Mouse (Mus musculus): ENCODE results near the gene Arhgap25.
"Not testable (repeated sequence)": the region's sequence is repeated elsewhere in the genome, so short reads cannot be mapped to it uniquely, and the experiment has no call there.

Arhgap25 gene

DNA sequence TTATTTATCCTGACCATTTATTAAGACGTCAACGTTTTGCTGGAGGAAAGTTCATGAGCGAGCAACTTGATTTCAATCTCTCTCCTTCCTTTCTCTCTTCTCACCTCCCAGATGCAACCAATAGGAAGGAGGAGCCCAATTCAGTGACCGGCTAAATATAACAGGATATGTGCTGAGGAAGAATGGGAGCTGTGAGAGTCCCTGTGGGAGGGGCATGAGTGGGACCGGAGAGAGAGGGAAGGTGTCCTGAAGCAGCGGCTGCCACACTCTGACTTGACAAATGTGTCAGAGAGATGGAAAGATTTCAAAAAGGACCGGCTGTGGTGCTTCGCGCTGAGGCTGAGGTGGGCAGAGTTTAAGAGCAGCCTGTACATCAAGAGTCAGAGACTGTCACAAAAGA, 2.6 kb upstream of the Arhgap25 start:
- DNase-seq = no peak

DNA sequence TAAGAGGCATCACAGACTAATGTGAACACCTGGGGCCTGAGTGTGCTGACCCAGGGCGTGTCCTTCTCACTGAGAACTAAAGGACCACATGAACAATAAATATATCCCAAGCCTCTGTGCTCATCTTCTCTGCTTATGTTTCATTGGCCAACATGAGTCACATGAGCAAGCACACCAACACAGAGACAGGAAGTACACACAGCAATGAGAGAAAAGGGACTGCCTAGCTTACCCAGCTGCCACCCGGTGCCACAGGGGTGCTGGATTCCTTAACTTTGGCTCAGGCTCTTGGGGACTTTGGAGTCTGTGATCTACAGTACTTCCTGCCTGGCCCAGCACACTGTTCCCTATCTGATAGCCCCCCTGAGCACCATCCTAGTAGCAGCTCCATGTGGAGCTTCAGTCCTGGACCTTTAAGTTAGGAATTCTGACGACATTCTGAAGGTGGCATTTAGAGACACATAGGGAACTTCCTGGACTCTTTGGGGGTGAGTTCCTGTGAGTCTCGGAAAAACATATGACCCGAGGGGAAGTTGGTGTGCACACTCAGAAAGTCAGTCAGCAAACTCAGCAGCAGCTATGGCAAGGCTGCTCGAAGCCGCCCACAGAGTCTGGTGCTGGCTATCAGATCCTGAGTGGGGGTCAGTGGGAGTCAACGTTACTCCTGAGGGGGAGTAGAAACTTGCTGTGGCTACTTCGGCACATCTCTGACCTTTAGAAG, 2.0 kb upstream of the Arhgap25 start:
- no peak for DNase-seq

DNA sequence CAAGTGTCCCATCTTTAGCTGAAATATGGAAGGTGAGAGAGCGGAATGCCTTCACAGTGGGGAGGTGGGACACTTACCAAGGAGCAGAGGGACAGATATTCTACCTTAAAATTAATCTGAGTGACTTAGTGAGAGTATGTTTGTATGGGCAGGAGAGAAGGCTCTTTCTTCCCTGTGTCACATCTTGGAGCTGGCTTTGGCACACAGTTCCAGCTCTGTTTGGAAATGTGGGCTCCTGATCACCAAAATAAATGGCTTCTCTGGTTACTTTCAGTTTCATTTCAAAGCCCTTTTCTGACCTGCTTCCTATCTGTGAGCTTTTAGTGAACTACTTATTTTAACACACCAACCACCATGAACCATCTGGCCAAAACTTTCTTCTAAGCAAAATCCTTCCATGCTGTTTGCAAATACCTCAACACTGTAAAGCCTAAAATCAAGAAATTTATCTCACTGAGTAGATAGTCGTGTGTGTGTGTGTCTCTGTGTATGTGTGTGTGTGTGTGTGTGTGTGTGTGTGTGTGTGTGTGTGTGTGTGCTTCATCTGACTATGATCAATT, 1.5 kb downstream of the Arhgap25 start:
- no peak for DNase-seq

DNA sequence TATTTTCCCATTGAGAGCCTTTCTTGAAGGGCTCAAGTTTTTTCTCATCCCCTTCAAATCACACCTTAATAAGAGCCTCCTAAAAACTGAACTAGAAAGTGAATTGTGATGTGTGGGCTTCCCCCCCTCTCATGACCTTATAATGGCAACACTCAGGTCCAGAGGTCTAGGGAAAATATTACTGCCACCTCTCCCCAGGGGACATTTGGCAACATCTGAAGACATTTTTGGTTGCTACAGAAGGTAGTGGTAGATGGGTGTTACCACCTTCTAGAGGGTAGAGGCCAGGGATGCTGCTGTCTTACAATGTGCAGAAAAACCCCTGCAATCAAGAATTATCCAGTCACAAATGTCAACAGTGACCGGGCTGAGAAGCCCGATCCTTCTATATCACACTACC, 2.7 kb downstream of the Arhgap25 start:
- DNase-seq = no peak

DNA sequence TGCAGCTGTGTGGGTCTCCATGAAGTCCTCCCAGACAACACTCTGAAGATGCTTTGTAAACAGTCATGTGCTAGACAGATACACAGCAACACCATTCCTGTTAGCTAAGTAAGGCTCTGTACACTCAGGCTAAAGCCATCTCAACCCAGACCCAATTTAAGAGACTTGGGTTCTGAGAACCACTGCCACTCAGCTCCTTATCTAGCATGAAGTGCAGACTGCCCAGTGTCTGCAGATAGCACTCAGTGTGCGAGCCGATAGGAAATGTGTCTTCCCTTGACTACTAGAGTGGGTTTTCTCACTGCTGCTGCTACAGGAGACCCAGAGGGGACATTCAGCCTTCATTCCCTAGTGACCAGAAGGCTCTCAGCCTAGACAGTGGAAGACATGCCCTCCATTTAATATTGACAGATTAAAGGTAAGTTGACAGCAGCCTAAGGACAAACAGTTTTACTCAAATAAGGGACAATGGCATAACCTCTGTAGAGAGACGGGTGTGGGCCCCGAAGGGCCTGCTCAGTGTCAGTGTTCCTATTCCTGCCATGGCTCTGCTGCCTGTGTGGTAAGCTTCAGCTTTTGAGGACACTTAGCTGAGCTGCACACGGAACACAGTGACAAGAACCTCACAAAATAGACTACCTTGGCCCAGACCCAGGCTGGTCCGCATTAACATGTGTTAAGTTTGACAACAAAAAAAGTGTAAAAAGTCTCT, 5.1 kb downstream of the Arhgap25 start:
- no peak for DNase-seq

DNA sequence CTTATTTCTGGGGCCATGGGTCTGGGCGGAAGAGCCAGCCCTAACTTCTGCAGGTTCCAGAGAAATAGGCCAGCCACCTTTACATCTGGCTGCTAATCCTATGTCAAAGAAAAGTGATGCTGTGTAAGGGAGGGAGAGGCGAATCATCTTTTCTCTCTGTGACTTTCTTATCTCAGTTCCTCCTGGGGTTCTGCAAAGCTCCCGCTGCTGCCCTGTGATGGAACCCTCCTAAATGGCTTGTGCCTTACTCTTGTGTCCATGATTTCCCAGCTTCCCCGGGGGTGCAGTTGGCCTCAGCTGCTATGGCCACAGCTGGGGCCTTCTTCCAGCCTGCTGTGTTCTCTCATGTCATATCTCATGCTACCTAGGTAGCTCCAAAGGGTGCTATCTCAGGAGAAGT, 5.7 kb downstream of the Arhgap25 start:
- no peak for DNase-seq

DNA sequence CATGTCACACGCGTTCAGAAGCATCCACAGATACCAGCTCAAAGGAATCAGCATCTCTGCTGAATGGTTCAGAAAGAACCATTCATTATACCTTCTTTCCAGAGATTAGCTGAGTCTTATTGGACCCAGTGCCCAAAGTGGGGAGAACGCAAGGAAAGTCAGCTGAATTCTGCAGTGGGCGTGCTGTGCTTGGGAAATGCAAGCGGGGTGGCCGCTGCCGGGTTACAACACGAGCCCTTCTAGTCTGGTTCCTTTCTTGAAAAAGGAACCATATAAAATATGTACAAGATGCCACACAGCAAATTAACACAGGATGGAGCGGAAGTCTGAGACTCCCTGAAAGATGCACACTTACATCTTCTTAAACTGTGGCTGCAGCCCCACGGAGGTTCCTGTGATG, 7.9 kb downstream of the Arhgap25 start:
- DNase-seq = no peak

DNA sequence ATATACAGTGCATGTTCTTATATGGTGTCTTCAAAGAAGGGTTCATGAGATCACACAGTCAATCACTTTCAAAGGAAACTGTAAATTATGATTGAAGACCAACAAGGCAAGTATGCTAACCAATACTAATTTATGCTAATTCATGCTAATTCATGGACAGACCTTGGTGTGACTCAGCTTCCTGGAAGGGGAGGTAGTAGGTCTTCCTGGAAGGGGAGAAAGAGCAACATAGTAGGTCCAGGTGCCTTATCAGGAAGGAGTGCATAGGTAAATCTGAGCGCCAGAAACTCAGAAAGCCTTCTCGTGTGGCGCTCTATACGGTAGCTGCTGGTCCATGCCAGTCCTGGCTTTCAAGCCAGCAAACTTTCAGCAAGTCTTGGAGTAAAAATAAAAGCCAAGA, 8.8 kb downstream of the Arhgap25 start:
- no peak for DNase-seq

DNA sequence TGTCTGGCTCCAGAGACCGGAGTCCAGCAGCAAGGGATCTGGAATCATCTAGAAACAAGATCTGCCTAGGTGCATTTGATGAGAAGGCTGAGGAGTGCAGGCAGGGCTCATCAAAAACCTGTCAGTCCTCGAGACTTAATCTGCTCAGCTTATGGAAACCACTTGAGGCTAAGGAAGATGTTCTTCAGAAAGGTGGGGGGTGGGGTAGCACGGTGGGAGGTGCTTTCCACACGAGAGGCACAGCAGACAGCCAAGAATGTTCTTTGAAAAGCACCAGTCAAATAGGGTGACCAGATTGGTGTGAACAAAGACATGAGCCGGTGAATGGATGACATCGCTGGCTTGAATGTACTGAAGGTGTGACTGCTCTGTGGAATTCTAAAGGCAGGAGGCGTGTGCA, 9.3 kb downstream of the Arhgap25 start:
- no peak for DNase-seq

DNA sequence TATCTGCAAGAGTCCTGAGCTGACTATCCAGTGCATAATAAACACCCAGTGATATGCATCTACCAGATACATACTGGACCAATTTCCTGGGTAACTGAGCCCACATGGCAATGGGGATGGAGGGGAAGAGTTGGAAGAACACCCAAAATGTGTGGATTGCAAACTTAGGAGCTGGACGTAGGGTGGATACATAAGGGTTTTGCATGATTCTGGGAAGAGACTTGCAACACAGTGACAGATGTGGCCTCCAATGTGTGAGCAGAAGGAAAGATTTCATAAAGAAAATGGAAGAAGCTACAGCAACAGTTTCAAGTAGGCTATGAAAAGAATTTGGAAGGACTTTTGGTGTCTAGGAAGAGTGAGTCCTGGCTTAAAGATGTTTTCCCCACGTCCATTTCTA, 10.0 kb downstream of the Arhgap25 start:
- DNase-seq = no peak

DNA sequence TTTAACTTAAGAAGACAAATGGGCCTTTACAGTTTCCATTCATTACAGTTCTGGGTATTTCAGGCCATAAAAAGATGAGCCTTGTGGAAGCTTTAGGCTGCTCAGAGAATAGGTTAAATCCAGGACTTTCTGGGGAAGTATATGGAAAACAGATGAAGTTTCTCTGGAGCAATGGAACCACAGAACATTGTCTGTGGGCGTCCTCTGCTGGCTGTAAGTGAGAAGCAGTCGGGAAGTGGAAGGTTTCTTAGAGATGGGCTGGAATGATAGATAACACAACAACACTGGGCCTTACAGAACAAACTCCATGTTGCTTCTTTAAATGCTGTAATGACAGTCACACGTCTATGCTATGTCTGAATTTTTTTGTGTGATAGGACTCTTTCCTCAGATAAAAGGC, 10.8 kb downstream of the Arhgap25 start:
- peak; percentile 52 for DNase-seq

DNA sequence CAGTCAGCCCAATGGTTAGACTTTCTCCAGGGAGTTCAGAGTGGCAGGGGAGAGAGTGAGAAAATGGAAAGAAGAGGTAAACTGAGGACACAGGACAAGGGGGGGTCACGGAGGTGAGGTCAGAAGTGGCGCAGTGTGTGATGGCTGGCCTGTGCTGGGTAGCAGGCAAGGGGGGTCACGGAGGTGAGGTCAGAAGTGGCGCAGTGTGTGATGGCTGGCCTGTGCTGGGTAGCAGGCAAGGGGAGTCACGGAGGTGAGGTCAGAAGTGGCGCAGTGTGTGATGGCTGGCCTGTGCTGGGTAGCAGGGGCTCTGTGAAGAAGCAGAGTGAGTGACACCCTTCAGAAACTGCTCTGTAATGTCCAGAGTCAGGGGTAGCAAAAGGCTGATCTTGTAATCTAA, 11.4 kb downstream of the Arhgap25 start:
- not testable (repeated sequence) for DNase-seq

DNA sequence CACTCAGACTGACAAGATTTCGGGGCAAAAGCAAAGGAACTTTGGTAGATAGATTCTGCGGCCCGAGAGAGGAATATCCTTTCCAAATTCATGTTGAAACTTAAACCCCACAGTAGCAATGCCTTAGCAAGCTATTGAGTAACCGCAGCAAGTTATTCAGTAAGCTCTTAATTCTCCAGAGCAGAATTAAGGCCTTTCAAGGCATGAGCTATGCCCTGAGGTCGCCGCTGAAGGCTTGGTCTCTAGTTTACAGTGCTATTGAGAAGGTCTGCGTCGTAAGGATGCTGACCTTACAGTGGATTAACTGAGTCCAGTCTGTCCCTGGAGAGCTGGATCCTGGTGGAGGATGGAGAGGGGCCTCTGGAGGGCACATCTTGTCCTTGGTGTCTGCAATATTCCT, 12.5 kb downstream of the Arhgap25 start:
- no peak for DNase-seq

DNA sequence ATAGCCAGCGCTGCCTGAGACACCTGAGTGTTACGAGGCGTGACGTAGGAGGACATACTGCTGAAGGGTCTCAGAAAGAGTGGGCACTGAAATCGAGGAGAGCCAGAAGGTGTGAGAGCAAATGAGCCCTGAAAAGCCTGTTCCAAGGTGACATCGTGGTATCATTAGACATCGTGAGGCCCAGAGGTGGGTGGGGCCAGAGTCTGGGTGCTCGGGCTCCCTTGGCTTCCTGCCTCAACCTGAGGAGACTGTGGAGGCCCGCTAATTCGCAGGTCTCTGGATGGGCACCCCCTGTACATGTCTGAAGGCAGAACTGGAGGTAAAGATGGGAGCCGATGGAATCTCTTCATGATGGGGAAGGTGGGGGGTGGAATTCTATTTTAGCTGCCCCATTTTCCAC, 13.2 kb downstream of the Arhgap25 start:
- no peak for DNase-seq

DNA sequence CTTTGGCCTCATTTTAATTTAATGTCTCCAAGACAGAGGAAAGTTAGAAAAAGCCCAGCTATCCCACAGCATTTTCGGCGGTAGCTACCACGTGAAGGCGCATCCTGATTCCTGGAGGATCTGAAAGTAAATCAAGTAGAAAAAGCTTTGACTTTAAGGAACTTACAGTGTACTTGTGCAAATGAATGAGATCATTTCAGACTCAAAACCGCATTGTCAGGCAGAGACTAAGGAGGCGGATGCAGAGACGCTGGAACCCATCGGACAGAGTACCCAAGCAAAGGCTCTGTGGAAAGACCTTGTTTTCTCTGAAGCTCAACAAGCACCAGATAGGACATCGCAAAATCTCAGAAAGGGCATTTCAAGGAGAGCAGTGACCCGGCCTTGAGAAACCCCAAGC, 14.4 kb downstream of the Arhgap25 start:
- DNase-seq = no peak

DNA sequence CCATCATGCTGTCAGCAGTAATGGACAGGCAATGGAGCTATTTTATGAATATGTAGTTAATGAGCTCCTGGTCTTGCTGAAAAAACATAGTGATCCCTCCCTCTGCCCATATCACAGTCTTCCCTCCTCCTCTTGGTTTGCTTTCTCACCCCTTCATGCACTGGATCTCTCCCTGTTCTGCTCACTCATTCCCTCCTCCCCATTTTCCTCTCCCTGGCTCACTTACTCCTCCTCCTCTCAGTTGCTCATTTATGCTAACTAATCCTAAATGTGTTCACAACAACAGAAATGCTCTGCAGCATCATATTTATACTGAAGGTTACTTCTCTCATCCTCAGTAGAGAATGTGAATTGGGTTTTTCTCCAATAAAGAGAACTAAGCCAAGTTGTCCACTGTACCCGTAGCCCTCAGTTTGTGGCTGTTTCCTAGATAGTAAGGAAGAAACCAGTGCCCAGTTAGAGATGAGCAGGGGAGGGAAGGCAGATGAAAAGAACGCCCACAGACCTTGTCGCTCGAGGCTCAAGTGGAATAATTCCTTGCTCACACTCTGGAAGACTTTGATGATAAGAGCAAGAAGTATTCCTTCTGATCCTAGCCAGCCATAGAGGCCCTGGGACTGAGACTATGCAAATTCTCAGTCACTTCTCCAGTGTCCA, 15.2 kb downstream of the Arhgap25 start:
- DNase-seq = no peak

DNA sequence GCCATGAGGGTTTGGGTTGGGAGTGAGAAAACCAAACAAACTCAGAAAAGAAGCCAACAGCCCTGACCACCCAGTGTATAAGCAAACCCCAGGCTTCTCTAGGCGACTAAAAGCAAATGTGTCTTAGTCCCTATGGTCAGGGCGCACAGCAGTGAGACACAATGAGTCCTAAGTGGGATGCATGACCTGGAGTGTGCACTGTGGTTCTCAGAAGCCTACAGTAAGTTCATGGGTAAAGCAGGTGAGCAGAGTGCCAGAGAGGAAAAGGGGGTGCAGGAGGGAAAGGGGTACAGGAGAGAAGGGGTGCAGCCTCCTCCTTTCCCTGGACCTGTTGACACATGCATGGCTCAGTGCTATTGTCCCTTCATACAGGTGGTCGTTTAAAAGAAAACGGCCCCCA, 18.7 kb downstream of the Arhgap25 start:
- no peak for DNase-seq

DNA sequence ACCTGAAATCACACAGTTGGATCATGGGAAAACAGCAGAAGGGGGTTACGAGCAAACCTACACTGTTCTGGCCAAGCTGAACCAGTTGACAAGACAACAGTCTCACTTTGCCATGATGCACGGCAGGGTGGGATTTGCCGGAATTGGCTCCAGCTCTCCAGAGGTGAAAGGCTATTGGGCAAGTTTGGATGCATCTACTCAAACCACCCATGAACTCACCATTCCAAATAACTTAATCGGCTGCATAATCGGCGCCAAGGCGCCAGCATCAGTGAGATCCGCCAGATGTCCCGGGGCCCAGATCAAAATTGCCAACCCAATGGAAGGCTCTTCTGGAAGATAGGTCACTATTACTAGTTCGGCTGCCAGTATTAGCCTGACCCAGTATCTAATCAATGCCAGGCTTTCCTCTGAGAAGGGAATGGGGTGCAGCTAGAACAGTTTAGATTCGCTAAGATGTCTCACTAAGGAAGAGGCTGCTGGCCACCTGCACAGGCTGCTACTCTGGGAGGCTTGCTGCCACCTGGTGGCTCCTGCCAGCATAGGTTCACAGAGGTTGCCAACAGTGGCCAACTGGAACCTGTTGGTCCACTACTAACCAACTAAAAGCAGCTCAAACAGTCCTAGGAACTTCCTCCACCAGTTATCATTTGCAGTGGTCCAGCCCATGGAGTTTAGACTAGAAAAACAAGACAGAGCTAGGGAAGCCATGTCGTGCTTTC, 19.9 kb downstream of the Arhgap25 start:
- DNase-seq = peak; percentile 80

DNA sequence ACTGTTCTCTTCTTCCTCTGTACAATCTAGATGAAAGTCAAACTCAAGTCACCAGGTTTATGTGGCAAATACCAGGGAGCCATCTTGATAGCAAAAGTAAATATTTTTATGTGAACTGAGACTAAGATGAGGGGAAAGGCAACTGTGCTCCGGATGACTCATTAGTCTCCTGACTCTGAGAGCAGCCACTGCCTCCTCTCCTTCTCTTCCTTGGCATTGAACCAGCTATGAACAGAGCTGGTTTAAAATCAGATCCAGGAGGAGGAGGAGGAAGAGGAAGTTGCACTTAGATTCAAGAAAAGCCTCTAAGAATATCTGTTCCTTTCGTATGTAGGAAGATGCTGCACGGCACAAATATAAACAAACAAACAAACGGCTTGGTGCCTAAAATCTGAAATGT, 22.1 kb downstream of the Arhgap25 start:
- no peak for DNase-seq

DNA sequence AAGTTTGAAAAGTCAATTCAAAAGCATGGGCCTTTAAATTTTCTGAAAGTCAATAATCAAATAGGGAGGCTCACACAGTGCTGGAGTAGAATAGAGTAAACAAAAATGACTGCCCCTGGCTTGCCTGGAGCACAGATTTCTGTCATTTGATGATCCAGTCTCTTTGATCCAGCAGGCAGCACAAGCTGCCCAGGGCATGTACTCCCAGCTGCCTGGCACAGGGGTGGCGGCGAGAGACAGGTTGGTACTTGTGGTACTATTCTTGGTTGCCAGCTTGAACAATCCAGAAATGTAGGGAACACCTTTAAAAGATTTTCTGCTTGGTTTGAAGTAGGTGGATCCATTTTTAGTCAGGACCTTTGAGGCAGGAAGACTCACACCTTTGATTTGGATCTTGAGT, 23.3 kb downstream of the Arhgap25 start:
- DNase-seq = no peak

DNA sequence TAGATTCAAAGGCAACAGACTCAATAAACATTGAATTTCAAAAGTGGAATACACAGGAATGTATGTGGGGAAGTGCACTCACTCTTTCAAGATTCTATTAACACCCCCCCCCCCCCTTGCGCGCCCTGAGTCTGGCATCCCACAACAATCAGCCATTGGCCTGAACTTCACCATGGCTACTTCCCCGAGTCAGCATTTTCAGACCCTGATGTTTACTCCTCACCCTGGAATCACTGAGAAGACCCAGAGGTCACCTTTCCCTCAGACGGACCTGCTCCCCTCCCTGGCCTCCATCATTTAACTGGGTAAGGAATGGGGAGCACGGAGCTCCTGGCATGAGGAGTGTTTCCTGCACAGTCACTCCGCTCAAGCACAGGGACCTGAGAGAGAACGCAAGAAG, 28.2 kb downstream of the Arhgap25 start:
- DNase-seq = no peak

DNA sequence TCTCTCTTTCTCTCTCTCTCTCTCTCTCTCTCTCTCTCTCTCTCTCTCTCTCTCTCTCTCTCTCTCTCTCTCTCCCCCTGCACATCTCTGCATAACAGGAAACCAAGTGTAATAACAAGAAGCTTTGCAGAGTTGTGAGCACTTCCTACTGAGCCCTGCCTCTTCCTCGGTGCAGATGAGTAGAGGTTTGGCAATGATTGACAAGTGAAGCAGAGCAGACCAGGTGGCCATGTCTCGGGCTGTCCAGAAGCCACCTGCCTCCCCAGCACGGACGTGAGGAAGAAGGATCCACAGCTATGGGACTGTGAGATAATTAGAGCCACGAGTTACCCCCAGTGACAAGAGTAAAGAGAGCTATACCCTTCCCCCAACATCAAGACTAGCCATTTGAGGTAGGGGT, 29.1 kb downstream of the Arhgap25 start:
- DNase-seq = no peak

DNA sequence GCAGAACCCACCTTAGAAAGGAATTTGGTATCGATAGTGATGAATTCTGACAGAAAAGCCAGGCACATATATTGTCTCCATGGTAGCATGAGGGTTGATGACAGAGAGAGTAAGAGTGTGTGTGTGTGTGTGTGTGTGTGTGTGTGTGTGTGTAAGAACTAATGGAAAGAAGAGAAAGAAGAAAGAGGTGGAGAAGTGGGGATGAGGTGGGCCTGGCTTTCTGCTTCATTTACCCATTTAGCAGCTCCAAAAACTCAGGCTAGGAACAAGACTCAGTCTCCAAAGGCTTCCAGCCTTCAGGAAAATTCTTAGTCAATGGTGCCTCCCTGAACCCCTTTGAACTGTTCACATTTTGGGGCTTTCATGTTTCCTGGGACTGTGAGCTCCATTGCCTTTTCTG, 29.5 kb downstream of the Arhgap25 start:
- no peak for DNase-seq

Measured in embryo, embryonic 11 days (tissue).